Mouse (Mus musculus) C2C12 (cell line): ENCODE data around the gene Foxn3. TPM values are rescaled to one million over a fixed set of nuclear protein-coding genes. Genes with fewer than 3 reads are reported as not detected.

Experiments
- H3K27me3 ChIP-seq: one replicate; pipeline ENCODE4 v1.6.1; 2011; ENCODE audit not compliant: control insufficient read depth, insufficient read depth, insufficient read length
- H3K36me3 ChIP-seq: one replicate; pipeline ENCODE4 v1.6.1; 2011; ENCODE audit not compliant: control insufficient read depth, insufficient read depth
- H3K4me3 ChIP-seq: one replicate; pipeline ENCODE4 v1.5.1; 2011; ENCODE audit warnings: mild to moderate bottlenecking, control low read depth; ENCODE audit not compliant: poor library complexity, insufficient read depth, severe bottlenecking
- H3K79me2 ChIP-seq: one replicate; pipeline ENCODE4 v1.6.1; 2011; ENCODE audit not compliant: control insufficient read depth, insufficient read depth
- H3K79me3 ChIP-seq: one replicate; pipeline ENCODE4 v1.6.1; 2011; ENCODE audit warnings: low read depth, control low read depth
- H3ac ChIP-seq: one replicate; pipeline ENCODE3; 2011; ENCODE audit warnings: low read depth; ENCODE audit not compliant: control insufficient read depth, insufficient read length
- CEBPB ChIP-seq: IDR thresholded peaks from one replicate; pipeline ENCODE4 v1.6.1; 2011; ENCODE audit warnings: low read depth, mild to moderate bottlenecking, control low read depth, moderate library complexity
- CTCF ChIP-seq: IDR thresholded peaks from one replicate; pipeline ENCODE4 v1.5.1; 2011; ENCODE audit not compliant: control insufficient read depth, insufficient read depth, insufficient read length
- FOSL1 ChIP-seq: IDR thresholded peaks from one replicate; pipeline ENCODE4 v1.8.0; 2011; ENCODE audit warnings: mild to moderate bottlenecking, low read length; ENCODE audit not compliant: poor library complexity, insufficient read depth, severe bottlenecking
- MAX ChIP-seq: IDR thresholded peaks from one replicate; pipeline ENCODE4 v1.6.1; 2011; ENCODE audit warnings: mild to moderate bottlenecking, control low read depth
- MYOD1 ChIP-seq: IDR thresholded peaks from one replicate; pipeline ENCODE4 v1.6.1; 2011; ENCODE audit warnings: low read depth; ENCODE audit not compliant: control insufficient read depth, insufficient read length
- MYOG ChIP-seq: IDR thresholded peaks from one replicate; pipeline ENCODE4 v1.6.1; 2011; ENCODE audit not compliant: control insufficient read depth, insufficient read length; ENCODE audit errors: extremely low read depth
- USF1 ChIP-seq: IDR thresholded peaks from one replicate; pipeline ENCODE4 v1.6.1; 2011; ENCODE audit warnings: low read depth, mild to moderate bottlenecking, control low read depth, moderate library complexity
- polyA plus RNA-seq: library from polyadenylated mRNA; unstranded; fragments of >200 nt; fragmentation: generic; extraction: Trizol; gene quantifications from one replicate; pipeline ENCODE4 v1.2.1, GENCODE M21; 2012; ENCODE audit warnings: missing spikeins

Gene Foxn3
- polyA plus RNA-seq, 1 experiment = 4.2 TPM

- Histone ChIP-seq H3K79me2 (no peaks in the 10 kb centered on the region), H3K27me3 (no peaks in the 10 kb centered on the region), H3K79me3 (no peaks in the 10 kb centered on the region), H3ac (no peak overlapping the region), H3K36me3 (no peaks in the 10 kb centered on the region), H3K4me3 (no peak overlapping the region)
- TF ChIP-seq FOSL1 (no peak), MYOG (no peak), MYOD1 (no peak), CEBPB (no peak), MAX (no peak), CTCF (no peak), USF1 (no peak)
These were observed 388.3 kb downstream of the Foxn3 start for GRCm38 (mm10) chr12:99174979-99175621.

GRCm38 (mm10) chr12:99172170-99172569 lies 391.2 kb downstream of the Foxn3 start:
- H3K79me3 ChIP-seq = no peaks in the 10 kb centered on the region

GRCm38 (mm10) chr12:99169925-99170324 lies 393.5 kb downstream of the Foxn3 start:
- Histone ChIP-seq H3K27me3 (no peaks in the 10 kb centered on the region), H3K4me3 (no peak overlapping the region), H3K79me2 (no peaks in the 10 kb centered on the region), H3K36me3 (no peaks in the 10 kb centered on the region), H3K79me3 (no peaks in the 10 kb centered on the region), H3ac (no peak overlapping the region)
- TF ChIP-seq FOSL1 (no peak), USF1 (no peak), CTCF (no peak), MYOD1 (no peak), MAX (no peak), MYOG (no peak), CEBPB (no peak)

More at GRCm38 (mm10) chr12:99172170-99172569, 391.2 kb downstream of the Foxn3 start:
- no peak for TF ChIP-seq USF1
- TF ChIP-seq MYOG = no peak
- no peak for TF ChIP-seq MYOD1
- TF ChIP-seq MAX = no peak
- no peak for TF ChIP-seq CTCF
- TF ChIP-seq FOSL1 = no peak
- no peak for TF ChIP-seq CEBPB
- Histone ChIP-seq H3K4me3 (no peak overlapping the region), H3K79me2 (no peaks in the 10 kb centered on the region), H3K36me3 (no peaks in the 10 kb centered on the region), H3ac (no peak overlapping the region), H3K27me3 (no peaks in the 10 kb centered on the region)

GRCm38 (mm10) chr12:99166091-99166490 lies 397.3 kb downstream of the Foxn3 start:
- Histone ChIP-seq H3K36me3 (no peaks in the 10 kb centered on the region), H3K27me3 (no peaks in the 10 kb centered on the region), H3ac (no peak overlapping the region), H3K79me2 (no peaks in the 10 kb centered on the region), H3K79me3 (no peaks in the 10 kb centered on the region), H3K4me3 (no peak overlapping the region)
- TF ChIP-seq CEBPB = no peak
- TF ChIP-seq FOSL1 = no peak
- no peak for TF ChIP-seq USF1
- TF ChIP-seq MAX = no peak
- no peak for TF ChIP-seq MYOD1
- TF ChIP-seq MYOG = no peak
- no peak for TF ChIP-seq CTCF

- no peak overlapping the region for H3K4me3 ChIP-seq
- no peaks in the 10 kb centered on the region for H3K27me3 ChIP-seq
- no peaks in the 10 kb centered on the region for H3K79me3 ChIP-seq
- no peaks in the 10 kb centered on the region for H3K36me3 ChIP-seq
- no peak overlapping the region for H3ac ChIP-seq
- H3K79me2 ChIP-seq = no peaks in the 10 kb centered on the region
- TF ChIP-seq USF1 (no peak), FOSL1 (no peak), MYOD1 (no peak), MAX (no peak), MYOG (no peak), CTCF (no peak)
These were observed 400.1 kb downstream of the Foxn3 start for GRCm38 (mm10) chr12:99163342-99163682.
